20 mouse cellular contexts compared by ENCODE assay signal in the genomic region with DNA sequence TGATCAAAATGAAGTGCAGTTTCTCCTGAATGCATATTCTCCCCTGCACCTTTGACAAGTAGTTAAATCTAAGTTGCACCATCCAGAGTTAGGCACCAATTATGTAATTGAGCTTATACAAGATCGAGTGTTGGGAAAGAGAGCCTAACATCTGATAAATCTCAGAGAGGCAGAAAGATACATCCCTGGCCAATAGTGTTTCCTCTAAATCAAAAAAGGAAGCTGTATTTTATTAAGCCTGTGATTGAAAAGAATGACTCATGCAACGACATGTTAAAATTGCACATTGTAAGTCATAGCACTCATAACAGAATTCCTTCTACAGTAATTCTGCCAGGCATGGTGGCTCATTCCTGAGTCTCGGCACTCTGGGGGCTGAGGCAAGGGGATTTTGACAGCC. TPM values are rescaled to one million over a fixed set of nuclear protein-coding genes. Genes with fewer than 3 reads are reported as not detected.
A peak's percentile ranks its signal among the peaks of the same experiment; 100 is the strongest.
DNase-seq lines count a peak whose midpoint lies in the region; ATAC-seq and TF ChIP-seq lines count a peak whose summit lies in the region.
"Had no signal": no experiment of that assay in that cellular context is flagged by ENCODE, and none has a peak within 500 bp of the region (broad histone marks: within the 10 kb centered on the region; RNA-seq: fewer than 3 reads in every experiment).

No protein-coding gene starts in this region.

- no peaks in the 10 kb centered on the region for H3K36me3 ChIP-seq in limb, embryonic 14.5 days (ENCODE audit: control insufficient read depth, insufficient read depth, low read length)
- H3K36me3 ChIP-seq in limb, embryonic 10.5 days: no peaks in the 10 kb centered on the region
- no peaks in the 10 kb centered on the region for H3K36me3 ChIP-seq in MEL (ENCODE audit: control insufficient read depth in 1 of 2, insufficient read depth in 2 of 2, low read length in 2 of 2)
- H3K36me3 ChIP-seq: heart, embryonic 13.5 days; kidney, embryonic 15.5 days; midbrain, embryonic 15.5 days had no signal

- no peak overlapping the region for H3K4me2 ChIP-seq in limb, embryonic 14.5 days (replicated peaks; ENCODE audit: low read depth, low read length, severe bottlenecking)
- H3K4me2 ChIP-seq: heart, embryonic 13.5 days; kidney, embryonic 15.5 days; liver, embryonic 11.5 days; midbrain, embryonic 15.5 days had no signal

- no peak overlapping the region for H3K4me3 ChIP-seq in limb, embryonic 14.5 days (replicated peaks; ENCODE audit: low read length)
- no peak overlapping the region for H3K4me3 ChIP-seq in limb, embryonic 10.5 days
- no peak overlapping the region for H3K4me3 ChIP-seq in MEL (ENCODE audit: control insufficient read depth in 1 of 2, insufficient read depth in 1 of 2, low read depth in 2 of 2, low read length in 2 of 2)
- H3K4me3 ChIP-seq: heart, embryonic 13.5 days; kidney, embryonic 15.5 days; midbrain, embryonic 15.5 days had no signal

- ATAC-seq in limb, embryonic 14.5 days (ENCODE audit: low FRiP score, low read depth): no peak
- ATAC-seq in granulocyte monocyte progenitor cell, adult 5-6 weeks (replicated peaks; ENCODE audit: poor library complexity, severe bottlenecking): peak; percentile 30; the same call in 1 of the 2 replicates
- ATAC-seq: forebrain, embryonic 16.5 days; inflammation-experienced regulatory T-cells, adult 6 months; midbrain, embryonic 15.5 days had no signal

- no peak overlapping the region for H3K9ac ChIP-seq in limb, embryonic 14.5 days (ENCODE audit: low read depth, low read length, severe bottlenecking)
- no peak overlapping the region for H3K9ac ChIP-seq in MEL (ENCODE audit: control insufficient read depth, low read depth, low read length, poor library complexity, severe bottlenecking)
- H3K9ac ChIP-seq: heart, embryonic 13.5 days; kidney, embryonic 15.5 days; midbrain, embryonic 15.5 days had no signal

- no peaks in the 10 kb centered on the region for H3K4me1 ChIP-seq in limb, embryonic 14.5 days (ENCODE audit: control insufficient read depth, insufficient read depth, low read length)
- no peaks in the 10 kb centered on the region for H3K4me1 ChIP-seq in limb, embryonic 10.5 days
- H3K4me1 ChIP-seq in MEL (ENCODE audit: control insufficient read depth in 1 of 2, insufficient read depth in 2 of 2, low read length in 2 of 2): no peaks in the 10 kb centered on the region
- H3K4me1 ChIP-seq: kidney, embryonic 15.5 days; midbrain, embryonic 15.5 days had no signal

- H3K27ac ChIP-seq in limb, embryonic 14.5 days (replicated peaks; ENCODE audit: low read depth, low read length): 0 out of 2 replicates have a peak overlapping the region, but pooled peaks have one; percentile 13
- no peak overlapping the region for H3K27ac ChIP-seq in limb, embryonic 10.5 days
- H3K27ac ChIP-seq in MEL (ENCODE audit: control insufficient read depth, low read depth, low read length): no peak overlapping the region
- H3K27ac ChIP-seq: heart, embryonic 13.5 days; kidney, embryonic 15.5 days; midbrain, embryonic 15.5 days had no signal

- no peak for TF ChIP-seq EP300 in MEL (IDR thresholded peaks at IDR 0.05; ENCODE audit: low read depth in 1 of 2, low read length in 2 of 2)

- TF ChIP-seq RAD21 in MEL (IDR thresholded peaks at IDR 0.05; ENCODE audit: low read depth, low read length): no peak

- no peaks in the 10 kb centered on the region for H3K27me3 ChIP-seq in limb, embryonic 14.5 days (ENCODE audit: control insufficient read depth, insufficient read depth, low read length)
- H3K27me3 ChIP-seq in limb, embryonic 10.5 days (ENCODE audit: low read depth, poor library complexity, severe bottlenecking): no peaks in the 10 kb centered on the region
- peaks cover 5 to 13% of the 10 kb centered on the region in 2 experiments for H3K27me3 ChIP-seq in MEL (ENCODE audit: control insufficient read depth in 1 of 2, insufficient read depth in 2 of 2, low read length in 2 of 2)
- H3K27me3 ChIP-seq: heart, embryonic 13.5 days; kidney, embryonic 15.5 days; midbrain, embryonic 15.5 days had no signal

- TF ChIP-seq CTCF in MEL (IDR thresholded peaks at IDR 0.05 in 2 of 3, conservative IDR thresholded peaks at IDR 0.05 in 1 of 3; ENCODE audit: control insufficient read depth in 1 of 3, insufficient read depth in 1 of 3, low read depth in 2 of 3, low read length in 3 of 3, poor library complexity in 1 of 3, severe bottlenecking in 1 of 3): no peak

- WGBS in limb, embryonic 14.5 days: 47% methylated on average over 3 of the region's 3 CpGs
- 87% methylated on average over 3 of the region's 3 CpGs for WGBS in limb, embryonic 10.5 days

- no peaks in the 10 kb centered on the region for H3K9me3 ChIP-seq in limb, embryonic 14.5 days (ENCODE audit: control insufficient read depth, low read length)
- no peaks in the 10 kb centered on the region for H3K9me3 ChIP-seq in limb, embryonic 10.5 days (replicated peaks)
- no peaks in the 10 kb centered on the region for H3K9me3 ChIP-seq in MEL (replicated peaks; ENCODE audit: insufficient read depth, low read length)
- H3K9me3 ChIP-seq: heart, embryonic 13.5 days; kidney, embryonic 15.5 days; midbrain, embryonic 15.5 days had no signal

- no peak for TF ChIP-seq POLR2A in limb, embryonic 14.5 days (IDR thresholded peaks at IDR 0.05; ENCODE audit: borderline replicate concordance, extremely low read depth, insufficient read depth, insufficient read length)
- TF ChIP-seq POLR2A in MEL (IDR thresholded peaks at IDR 0.05; ENCODE audit: control insufficient read depth in 1 of 2, insufficient read depth in 1 of 2, low read depth in 1 of 2, low read length in 2 of 2, poor library complexity in 1 of 2): no peak

- DNase-seq in frontal cortex, postnatal 36 days (ENCODE audit: low spot score in 2 of 2): peak; percentile 7 to 9
- no peak for DNase-seq in frontal cortex, postnatal 10 days (ENCODE audit: low spot score in 2 of 2)
- no peak for DNase-seq in limb, embryonic 14.5 days (ENCODE audit: low spot score)
- no peak for DNase-seq in limb, embryonic 10.5 days (ENCODE audit: low spot score)
- no peak for DNase-seq in MEL (ENCODE audit: low read depth, low spot score)
- DNase-seq in ovary, adult 18-20 months (ENCODE audit: low spot score): no peak
- no peak for DNase-seq in cerebellum, adult 18-20 months
- DNase-seq: adrenal gland, adult 2 months; B cell, adult 2 months; cerebellum, adult 9-10 months; gastrocnemius, postnatal 25 days; right cerebral cortex, postnatal 25 days; thymus, adult 2 months had no signal

- no peaks in the 10 kb centered on the region for H3K79me2 ChIP-seq in MEL (ENCODE audit: control insufficient read depth, insufficient read depth, low read length, poor library complexity)

TF ChIP-seq in MEL, 35 proteins besides CTCF, POLR2A, EP300 and RAD21:
- TF ChIP-seq RCOR1 (IDR thresholded peaks at IDR 0.05; ENCODE audit: low read depth, low read length) (0 out of 2 replicates have a peak, but pooled peaks have one; percentile 24), SIN3A (IDR thresholded peaks at IDR 0.05; ENCODE audit: low read length) (no peak)

RNA-seq across cellular contexts. Expression of a gene that starts 42.4 kb away (rescaled TPM):
- 22.0 and 27.8 TPM in 2 replicates for polyA plus RNA-seq in limb, embryonic 14.5 days (2012; rRNA removed)
- polyA plus RNA-seq in limb, embryonic 14.5 days (2014; fragmentation: Nextera tagmentation; extraction: Ambion mirVana): 20.7 and 20.8 TPM in 2 replicates
- 11.1 and 11.6 TPM in 2 replicates for polyA plus RNA-seq in limb, embryonic 10.5 days (2016; fragmentation: Nextera tagmentation; extraction: Ambion mirVana)
- 4.1 and 4.5 TPM in 2 replicates for total RNA-seq in MEL (2012; rRNA removed)
- 10 to 100 TPM in 1 of 2 experiments, 1 to 10 TPM in 1; 6.9 to 72.0 TPM for polyA plus RNA-seq in MEL (2012; ENCODE audit: insufficient read depth in 1 of 2, insufficient read length in 2 of 2, low read depth in 1 of 2, low replicate concordance in 2 of 2, missing spikeins in 1 of 2)
- 30.9 and 34.2 TPM in 2 replicates for total RNA-seq in granulocyte monocyte progenitor cell, adult 5-6 weeks (2014; fragmentation: Nextera tagmentation)
- total RNA-seq in granulocyte monocyte progenitor cell, adult 5-6 weeks (2017): 20.8 and 24.9 TPM in 2 replicates

Comparison
In these comparisons a context has a peak if more than half of its experiments do, and no peak if none do; other contexts are left out.
1. DNase-seq: peak in frontal cortex, postnatal 36 days (2 of 2); none in frontal cortex, postnatal 10 days (0 of 2), limb, embryonic 14.5 days (single experiment), limb, embryonic 10.5 days (single experiment), MEL (single experiment), ovary, adult 18-20 months (single experiment) and cerebellum, adult 18-20 months (0 of 2).